In the genomic region with DNA sequence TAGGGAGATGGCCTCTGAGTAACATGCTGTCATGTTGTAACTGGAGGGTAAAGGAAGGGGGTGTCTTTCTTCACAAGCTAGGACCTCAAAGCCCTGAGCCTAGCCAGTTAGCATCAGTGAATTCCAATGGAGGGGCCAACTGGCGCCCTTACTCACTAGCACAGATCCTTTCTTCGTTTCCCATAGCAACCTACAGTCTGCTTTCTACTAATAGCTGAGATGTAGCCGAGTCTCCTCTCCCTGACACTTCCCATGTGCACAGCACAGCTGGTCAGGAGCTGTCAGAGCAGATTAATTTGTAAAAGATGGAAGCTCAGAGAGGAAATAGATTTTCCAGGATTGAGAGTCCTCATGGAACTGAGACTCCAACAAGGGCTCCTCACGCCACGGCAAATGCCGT, we compare ENCODE assay signal across 18 mouse cellular contexts. TPM values are rescaled to one million over a fixed set of nuclear protein-coding genes. Genes with fewer than 3 reads are reported as not detected.
A peak's percentile ranks its signal among the peaks of the same experiment; 100 is the strongest.
DNase-seq lines count a peak whose midpoint lies in the region; ATAC-seq lines count a peak whose summit lies in the region.
"Had no signal": no experiment of that assay in that cellular context is flagged by ENCODE, and none has a peak within 500 bp of the region (broad histone marks: within the 10 kb centered on the region; RNA-seq: fewer than 3 reads in every experiment).

No protein-coding gene starts in this region.

- no peaks in the 10 kb centered on the region for H3K27me3 ChIP-seq in forebrain, embryonic 13.5 days
- H3K27me3 ChIP-seq in forebrain, embryonic 11.5 days (ENCODE audit: control insufficient read depth, insufficient read depth, low read length), result no peaks in the 10 kb centered on the region
- no peaks in the 10 kb centered on the region for H3K27me3 ChIP-seq in stomach, embryonic 16.5 days (ENCODE audit: control insufficient read depth, insufficient read depth, low read length)
- H3K27me3 ChIP-seq: embryonic facial prominence, embryonic 13.5 days; limb, embryonic 13.5 days; midbrain, embryonic 12.5 days had no signal

- no peak for DNase-seq in forebrain, embryonic 11.5 days (ENCODE audit: low spot score)
- DNase-seq in left cerebral cortex, postnatal 25 days (ENCODE audit: low spot score in 2 of 2), result peak; percentile 28
- no peak for DNase-seq in left cerebral cortex, adult 11 months (ENCODE audit: low spot score)
- peak; percentile 15 for DNase-seq in layer of hippocampus, adult 9-10 months (ENCODE audit: low spot score)
- DNase-seq in thymus, postnatal 25 days, result no peak
- DNase-seq in cerebellum, adult 11 months, result no peak
- DNase-seq: cerebellum, adult 9-10 months; gastrocnemius, adult 2 months; lung, embryonic 14.5 days; spleen, adult 18-20 months had no signal

- 66% methylated on average over 6 of the region's 6 CpGs for WGBS in forebrain, embryonic 13.5 days
- WGBS in forebrain, embryonic 11.5 days, result 80% methylated on average over 6 of the region's 6 CpGs
- WGBS in stomach, embryonic 16.5 days, result 46% methylated on average over 6 of the region's 6 CpGs

- H3K36me3 ChIP-seq in forebrain, embryonic 13.5 days (ENCODE audit: poor library complexity, severe bottlenecking), result no peaks in the 10 kb centered on the region
- H3K36me3 ChIP-seq in forebrain, embryonic 11.5 days (ENCODE audit: control insufficient read depth, insufficient read depth, low read length), result no peaks in the 10 kb centered on the region
- H3K36me3 ChIP-seq in stomach, embryonic 16.5 days (ENCODE audit: control insufficient read depth, insufficient read depth, low read length), result no peaks in the 10 kb centered on the region
- H3K36me3 ChIP-seq: embryonic facial prominence, embryonic 13.5 days; limb, embryonic 13.5 days; midbrain, embryonic 12.5 days had no signal

- no peak overlapping the region for H3K4me2 ChIP-seq in forebrain, embryonic 13.5 days
- no peak overlapping the region for H3K4me2 ChIP-seq in forebrain, embryonic 11.5 days (ENCODE audit: low read depth, low read length, severe bottlenecking)
- H3K4me2 ChIP-seq in stomach, embryonic 16.5 days (ENCODE audit: low read depth, low read length), result no peak overlapping the region
- H3K4me2 ChIP-seq: embryonic facial prominence, embryonic 13.5 days; heart, embryonic 11.5 days; limb, embryonic 13.5 days; lung, embryonic 14.5 days; midbrain, embryonic 12.5 days had no signal

- no peaks in the 10 kb centered on the region for H3K9me3 ChIP-seq in forebrain, embryonic 13.5 days (replicated peaks)
- no peaks in the 10 kb centered on the region for H3K9me3 ChIP-seq in forebrain, embryonic 11.5 days (ENCODE audit: control insufficient read depth, low read length)
- H3K9me3 ChIP-seq in stomach, embryonic 16.5 days (replicated peaks; ENCODE audit: control insufficient read depth, low read length), result no peaks in the 10 kb centered on the region
- H3K9me3 ChIP-seq: embryonic facial prominence, embryonic 13.5 days; limb, embryonic 13.5 days; midbrain, embryonic 12.5 days had no signal

- no peak overlapping the region for H3K4me3 ChIP-seq in forebrain, embryonic 13.5 days
- H3K4me3 ChIP-seq in forebrain, embryonic 11.5 days (ENCODE audit: low read depth, low read length), result no peak overlapping the region
- no peak overlapping the region for H3K4me3 ChIP-seq in stomach, embryonic 16.5 days (replicated peaks; ENCODE audit: low read length)
- H3K4me3 ChIP-seq: embryonic facial prominence, embryonic 13.5 days; gastrocnemius, adult 2 months; limb, embryonic 13.5 days; midbrain, embryonic 12.5 days had no signal

- intact Hi-C loops in left cerebral cortex, postnatal 25 days (cut with DNase I), result no loop called here

- no peaks in the 10 kb centered on the region for H3K4me1 ChIP-seq in forebrain, embryonic 13.5 days
- H3K4me1 ChIP-seq in forebrain, embryonic 11.5 days (replicated peaks; ENCODE audit: control insufficient read depth, insufficient read depth, low read length), result no peaks in the 10 kb centered on the region
- H3K4me1 ChIP-seq in stomach, embryonic 16.5 days (ENCODE audit: control insufficient read depth, insufficient read depth, low read length), result no peaks in the 10 kb centered on the region
- H3K4me1 ChIP-seq: embryonic facial prominence, embryonic 13.5 days; midbrain, embryonic 12.5 days had no signal

- H3K27ac ChIP-seq in forebrain, embryonic 13.5 days, result no peak overlapping the region
- H3K27ac ChIP-seq in forebrain, embryonic 11.5 days (ENCODE audit: low read depth, low read length), result no peak overlapping the region
- no peak overlapping the region for H3K27ac ChIP-seq in stomach, embryonic 16.5 days (ENCODE audit: low read length)
- H3K27ac ChIP-seq: embryonic facial prominence, embryonic 13.5 days; gastrocnemius, adult 2 months; limb, embryonic 13.5 days; midbrain, embryonic 12.5 days had no signal

- ATAC-seq in forebrain, embryonic 13.5 days, result peak; percentile 43; the same call in 1 of the 2 replicates
- ATAC-seq in forebrain, embryonic 11.5 days (replicated peaks; ENCODE audit: low FRiP score), result no peak
- peak; percentile 74 for ATAC-seq in stomach, embryonic 16.5 days (ENCODE audit: insufficient read depth, low FRiP score)
- ATAC-seq: activated CD4-positive, CD25-positive, alpha-beta regulatory T cell, adult 4 months; inflammation-experienced regulatory T-cells, adult 6 months had no signal

- H3K9ac ChIP-seq in forebrain, embryonic 13.5 days, result no peak overlapping the region
- H3K9ac ChIP-seq in forebrain, embryonic 11.5 days (ENCODE audit: low read length), result no peak overlapping the region
- H3K9ac ChIP-seq in stomach, embryonic 16.5 days (ENCODE audit: low read length), result no peak overlapping the region
- H3K9ac ChIP-seq: embryonic facial prominence, embryonic 13.5 days; limb, embryonic 13.5 days; lung, embryonic 14.5 days; midbrain, embryonic 12.5 days had no signal

RNA-seq across cellular contexts. Expression of a gene that starts 29.4 kb away (rescaled TPM):
- polyA plus RNA-seq in forebrain, embryonic 13.5 days (2015; fragmentation: Nextera tagmentation; extraction: Ambion mirVana), result 0.42 and 0.62 TPM in 2 replicates
- polyA plus RNA-seq in forebrain, embryonic 11.5 days (2014; fragmentation: Nextera tagmentation; extraction: Ambion mirVana), result 1.1 and 1.2 TPM in 2 replicates
- total RNA-seq in left cerebral cortex, postnatal 25 days (2021), result 1 to 10 TPM; 1.1 to 1.3 TPM
- 2.2 and 4.0 TPM in 2 replicates for polyA plus RNA-seq in stomach, embryonic 16.5 days (2015; fragmentation: Nextera tagmentation; extraction: Ambion mirVana)
- polyA plus RNA-seq: activated CD4-positive, CD25-positive, alpha-beta regulatory T cell, adult 4 months; inflammation-experienced regulatory T-cells, adult 6 months had no signal

Comparison
In these comparisons a context has a peak if more than half of its experiments do, and no peak if none do; other contexts are left out.
1. DNase-seq: peak in left cerebral cortex, postnatal 25 days (2 of 2) and layer of hippocampus, adult 9-10 months (single experiment); none in forebrain, embryonic 11.5 days (single experiment), left cerebral cortex, adult 11 months (single experiment), thymus, postnatal 25 days (single experiment) and cerebellum, adult 11 months (single experiment).